Mouse (Mus musculus): Measurements from ENCODE around the gene Smim1.

The Smim1 gene

DNA sequence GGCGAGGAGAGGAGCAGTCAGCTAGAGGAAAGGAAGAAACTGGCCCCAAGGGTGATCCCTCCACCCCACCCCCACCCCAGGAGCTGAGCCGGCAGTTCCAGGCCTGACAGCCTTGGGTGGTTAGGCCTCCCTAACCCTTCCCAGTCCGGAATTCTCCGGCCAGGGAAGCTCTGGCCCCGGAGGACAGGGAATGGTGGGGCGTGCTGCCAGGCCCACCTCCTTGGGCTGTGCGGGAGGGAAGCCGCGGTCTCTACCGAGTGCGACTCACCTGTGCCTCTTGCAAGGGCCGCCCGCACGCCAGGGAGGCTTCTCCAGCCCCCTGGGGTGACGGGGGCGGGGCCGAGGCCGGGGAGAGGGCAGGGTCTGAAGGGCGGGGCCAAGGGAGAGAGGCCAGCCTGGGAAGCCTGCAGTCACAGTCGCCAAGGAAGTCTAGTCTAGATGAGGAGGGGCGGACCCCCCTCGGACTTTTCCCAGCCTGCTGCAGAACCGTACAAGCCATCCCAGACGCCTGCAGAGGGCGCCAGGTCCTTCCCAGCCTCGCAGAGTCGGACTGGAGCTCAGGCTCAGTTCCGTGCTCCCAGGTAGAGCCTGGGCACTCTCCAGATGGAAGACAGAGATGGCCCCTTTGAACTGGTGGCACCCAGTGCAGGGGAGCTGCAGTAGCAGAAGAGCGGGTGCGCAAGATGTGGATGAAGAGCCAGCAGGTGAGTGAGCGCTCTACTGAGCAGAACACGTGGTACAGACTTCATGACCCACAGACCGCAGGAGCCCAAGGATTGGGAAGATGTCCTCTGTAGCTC lies at the start of gene Smim1:
Smim1 (minus strand) TSS at position 590 of the 800 bp plus-strand sequence.
- peak; percentile 62 for DNase-seq

- no peak for DNase-seq
Measured at GRCm38 (mm10) chr4:154071941-154072340, 45.9 kb upstream of the Smim1 start.

GRCm38 (mm10) chr4:154071521-154071920 lies 45.5 kb upstream of the Smim1 start:
- DNase-seq: no peak

- no peak for DNase-seq
Measured at GRCm38 (mm10) chr4:154070896-154071295, 44.9 kb upstream of the Smim1 start.

DNA sequence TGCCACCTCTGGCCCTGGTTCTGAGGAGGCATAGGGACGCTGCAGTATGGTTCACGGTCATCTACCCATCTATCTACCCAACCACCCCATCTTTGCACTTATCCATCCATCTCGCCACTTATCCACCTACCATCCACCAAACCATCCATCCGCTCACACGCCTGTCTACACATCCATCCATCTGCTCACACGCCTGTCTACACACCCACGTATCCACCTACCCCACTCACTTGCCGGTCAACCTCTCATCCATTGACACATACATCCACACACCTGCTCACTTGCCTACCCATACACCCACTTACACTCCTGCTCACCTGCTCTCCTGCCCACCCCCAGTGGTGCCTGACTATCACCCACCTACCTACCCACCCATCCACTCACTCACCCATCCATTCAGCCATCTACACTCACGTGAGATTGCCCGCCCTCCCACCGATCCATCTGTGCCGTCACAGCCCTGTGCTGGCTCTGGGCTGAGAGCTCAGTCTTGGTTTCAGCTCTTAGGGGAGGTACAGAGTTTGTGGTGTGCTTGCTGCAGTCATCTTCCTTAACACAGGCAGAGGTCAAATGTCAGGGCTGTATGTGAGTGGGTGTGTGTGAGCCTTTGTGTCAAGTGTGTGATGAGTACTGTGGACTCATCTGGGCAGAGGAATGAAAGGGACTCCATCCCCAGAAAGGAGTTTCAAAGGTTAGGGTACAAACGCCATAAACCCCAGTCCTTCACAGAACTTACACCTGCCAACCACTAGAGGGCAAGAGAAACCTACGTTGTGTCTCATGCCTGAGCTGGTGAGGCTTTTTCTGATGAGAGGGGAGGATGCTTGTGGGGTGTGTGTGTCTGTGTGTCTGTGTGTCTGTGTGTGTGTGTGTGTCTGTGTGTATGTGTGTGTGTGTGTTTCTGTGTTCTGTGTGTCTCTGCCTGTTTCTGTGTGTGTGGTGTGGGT lies 39.1 kb upstream of the Smim1 start:
- peak; percentile 37 for DNase-seq

DNA sequence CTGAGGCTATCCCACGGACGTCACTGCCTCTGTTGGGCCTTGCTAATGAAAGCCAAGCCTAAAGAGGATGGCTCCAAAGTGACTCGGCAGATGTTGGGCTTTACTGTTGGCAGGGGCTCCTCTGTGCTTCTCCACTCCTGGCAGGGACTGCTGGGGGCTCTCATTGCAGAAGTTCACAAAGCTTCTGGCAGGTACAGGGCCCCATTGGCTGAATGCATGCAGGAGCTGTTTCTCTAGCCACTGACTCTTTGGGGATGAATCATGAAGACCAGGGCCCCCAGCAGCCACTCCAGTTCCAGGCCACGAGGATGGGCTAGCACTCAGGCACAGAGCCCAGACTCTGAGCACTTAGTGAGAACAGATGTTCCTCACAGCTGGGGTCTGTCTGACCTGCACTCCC lies 31.7 kb upstream of the Smim1 start:
- no peak for DNase-seq

DNA sequence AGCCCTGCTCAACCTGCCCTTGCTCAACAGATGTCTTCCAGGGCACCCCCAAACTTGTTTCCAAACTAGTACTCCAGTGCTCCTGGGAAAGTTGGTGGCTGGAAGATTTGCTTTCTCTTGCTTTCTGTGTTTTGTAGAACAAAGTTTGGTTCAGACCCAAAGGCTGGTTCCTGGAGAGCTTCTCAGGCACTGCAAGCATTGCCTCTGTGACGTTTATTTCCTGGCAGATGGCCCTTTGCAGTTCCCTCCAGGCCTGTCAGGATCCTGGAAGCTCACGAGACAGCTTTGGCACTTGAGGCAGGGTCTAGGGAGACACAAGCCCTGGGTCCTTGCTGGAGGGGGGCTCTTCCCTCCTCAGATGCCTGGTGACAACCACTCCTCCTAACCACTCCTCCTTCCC lies 30.6 kb upstream of the Smim1 start:
- no peak for DNase-seq

DNA sequence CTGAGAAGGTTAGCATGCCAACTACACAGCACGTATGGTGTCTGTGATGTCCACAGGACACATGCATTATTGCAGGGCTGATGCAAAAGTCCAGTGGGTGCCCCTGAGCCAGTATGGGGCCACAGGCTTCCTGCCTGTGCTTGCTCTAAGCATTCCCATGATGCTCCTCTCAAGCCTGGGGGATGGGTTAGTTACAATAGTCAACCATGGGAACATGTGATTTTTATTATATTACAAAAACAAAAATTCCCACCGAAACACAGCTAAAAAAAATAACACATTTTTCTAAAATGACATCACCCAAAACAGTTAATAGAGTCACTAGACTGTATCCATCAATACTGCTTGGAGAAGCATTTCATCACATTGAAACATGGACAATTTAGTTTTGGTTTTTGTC lies 30.0 kb upstream of the Smim1 start:
- no peak for DNase-seq

DNA sequence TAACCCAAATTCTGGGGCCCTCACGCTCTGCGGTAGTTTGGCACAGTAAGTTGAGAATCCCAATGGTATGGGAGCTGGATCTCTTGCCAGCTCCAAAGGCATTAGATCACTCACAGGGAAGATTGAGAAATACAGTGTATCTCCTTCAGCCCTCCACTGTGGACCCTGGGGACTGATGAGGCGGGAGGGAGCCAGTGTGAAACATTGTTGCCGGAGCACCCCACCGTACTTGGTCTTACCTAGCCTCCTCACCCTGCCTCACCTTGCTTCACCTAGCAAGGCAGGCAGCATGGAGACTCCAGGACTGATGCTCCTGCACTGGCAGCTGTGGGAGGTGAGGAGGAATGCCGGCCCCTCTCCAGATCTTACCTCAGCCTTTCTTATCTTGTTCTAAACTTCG lies 29.5 kb upstream of the Smim1 start:
- no peak for DNase-seq

- no peak for DNase-seq
Measured at GRCm38 (mm10) chr4:154053065-154053464, 27.0 kb upstream of the Smim1 start.

GRCm38 (mm10) chr4:154051401-154051800 lies 25.4 kb upstream of the Smim1 start:
- no peak for DNase-seq

DNA sequence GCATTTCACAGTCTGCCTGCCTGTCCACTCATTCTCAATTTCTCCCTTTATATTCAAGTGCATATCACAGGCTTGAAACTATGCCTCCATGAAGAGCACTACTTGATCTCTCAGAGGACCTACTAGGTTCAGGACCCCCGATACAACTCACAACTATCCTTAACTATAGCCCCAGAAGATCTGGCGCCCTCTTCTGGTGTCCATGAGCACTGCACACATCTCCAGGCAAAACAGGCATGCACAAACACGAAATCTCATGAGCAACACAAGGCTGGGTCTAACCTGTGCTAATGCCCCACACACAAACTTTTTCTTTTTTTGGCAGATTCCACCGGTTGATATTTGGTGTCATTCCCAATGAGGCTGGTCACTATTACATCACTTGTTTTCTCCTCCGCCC lies 19.8 kb upstream of the Smim1 start:
- no peak for DNase-seq

DNA sequence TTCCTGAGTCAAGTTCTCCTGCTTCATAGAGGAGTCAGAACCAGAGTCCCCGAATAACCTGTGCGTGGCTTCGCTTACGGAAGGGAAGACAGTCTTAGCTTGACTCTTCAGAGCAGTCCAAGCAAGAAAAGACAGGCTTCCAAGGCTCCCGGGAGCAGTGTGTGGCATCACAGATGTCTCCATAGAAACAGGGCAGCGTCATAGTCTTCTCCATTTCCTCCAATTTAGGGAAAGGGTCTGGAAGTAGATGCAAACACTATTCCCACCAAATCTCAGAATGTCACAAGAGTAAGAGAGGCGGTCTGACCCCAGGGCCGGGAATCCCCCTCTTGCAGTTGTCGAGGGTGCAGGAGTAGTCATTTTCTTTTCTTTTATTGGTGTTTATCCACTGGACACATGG lies 16.5 kb upstream of the Smim1 start, which contains the start of gene Ccdc27:
Ccdc27 (minus strand) TSS at position 101 of the 400 bp plus-strand sequence.
- no peak for DNase-seq

GRCm38 (mm10) chr4:154037123-154037522 lies 11.1 kb upstream of the Smim1 start:
- DNase-seq: no peak

GRCm38 (mm10) chr4:154028646-154029045 lies 2.6 kb upstream of the Smim1 start:
- DNase-seq: no peak

- DNase-seq: no peak
Measured at GRCm38 (mm10) chr4:154028066-154028465, 2.0 kb upstream of the Smim1 start.

GRCm38 (mm10) chr4:154026441-154026761 lies 371 bp upstream of the Smim1 start:
- no peak for DNase-seq

GRCm38 (mm10) chr4:154024729-154025521 lies 1.1 kb downstream of the Smim1 start:
- DNase-seq: no peak

- DNase-seq: no peak
Measured at GRCm38 (mm10) chr4:154023754-154024601, 2.1 kb downstream of the Smim1 start.

DNA sequence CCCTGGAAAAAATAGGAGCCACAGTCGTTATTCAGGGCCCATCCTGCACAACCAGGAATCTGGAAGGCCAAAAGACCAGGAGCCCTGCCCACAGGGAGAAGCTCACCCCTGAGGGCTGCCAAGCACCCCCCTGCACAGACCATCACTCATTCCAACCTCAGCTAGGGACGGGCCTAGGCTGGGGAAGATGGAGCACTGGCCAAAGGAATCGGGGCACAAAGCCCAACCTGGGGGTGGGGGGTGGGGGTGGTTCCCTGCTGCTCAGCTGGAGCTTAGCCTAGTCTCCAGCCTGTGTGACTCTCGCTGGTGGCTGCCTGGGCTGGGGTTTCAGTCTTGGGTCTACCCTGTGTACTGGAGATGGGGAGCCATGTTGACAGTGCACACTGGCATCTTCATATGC lies 3.2 kb downstream of the Smim1 start:
- DNase-seq: no peak

GRCm38 (mm10) chr4:154022407-154022806 lies 3.6 kb downstream of the Smim1 start:
- no peak for DNase-seq

- DNase-seq: no peak
Measured at GRCm38 (mm10) chr4:154021432-154021831, 4.6 kb downstream of the Smim1 start.
